Comparison of ENCODE assay signal across 8 mouse cellular contexts in genomic region chr17:36418091-36418754, GRCm38 (mm10). TPM values are rescaled to one million over a fixed set of nuclear protein-coding genes. Genes with fewer than 3 reads are reported as not detected.
A peak's percentile ranks its signal among the peaks of the same experiment; 100 is the strongest.
DNase-seq lines count a peak whose midpoint lies in the region.

No protein-coding gene starts in this region.

- DNase-seq in layer of hippocampus, adult 11-12 months (ENCODE audit: low spot score), result peak; percentile 23
- no peak for DNase-seq in layer of hippocampus, postnatal 36 days
- DNase-seq in ES-CJ7 (ENCODE audit: low read depth, low spot score), result peak; percentile 53
- peak; percentile 23 for DNase-seq in cerebellum, adult 8-10 months
- DNase-seq in heart, postnatal 4 days, result peak; percentile 15
- peak; percentile 25 to 51 for DNase-seq in left cerebral cortex, postnatal 25 days (ENCODE audit: low spot score in 2 of 2)
- peak; percentile 38 for DNase-seq in retina, adult 2 months (ENCODE audit: low read depth, low spot score)
- no peak for DNase-seq in spleen, postnatal 4 days (ENCODE audit: low spot score in 2 of 2)

- intact Hi-C loops in left cerebral cortex, postnatal 25 days (cut with DNase I), result loop anchor here (1.0 to 10.0 kb wide), 4 partner anchors 61 to 481 kb away; no protein-coding TSS in a partner anchor

RNA-seq across cellular contexts. Expression of gene H2-M10.4, which starts 43.9 kb away (rescaled TPM):
- not detected for total RNA-seq in layer of hippocampus, postnatal 36 days (2021)
- not detected for total RNA-seq in heart, postnatal 4 days (2021)
- not detected for total RNA-seq in left cerebral cortex, postnatal 25 days (2021)

RNA-seq across cellular contexts. Expression of gene H2-M10.3, which starts 50.0 kb away (rescaled TPM):
- total RNA-seq in layer of hippocampus, postnatal 36 days (2021), result not detected
- not detected for total RNA-seq in heart, postnatal 4 days (2021)
- not detected for total RNA-seq in left cerebral cortex, postnatal 25 days (2021)

Comparison
In these comparisons a context has a peak if more than half of its experiments do, and no peak if none do; other contexts are left out.
1. DNase-seq: peak in layer of hippocampus, adult 11-12 months (single experiment), ES-CJ7 (single experiment), cerebellum, adult 8-10 months (single experiment), heart, postnatal 4 days (single experiment), left cerebral cortex, postnatal 25 days (2 of 2) and retina, adult 2 months (single experiment); none in layer of hippocampus, postnatal 36 days (0 of 2) and spleen, postnatal 4 days (0 of 2).